Mouse (Mus musculus): ENCODE data around the gene Mepe. TPM values are rescaled to one million over a fixed set of nuclear protein-coding genes. Genes with fewer than 3 reads are reported as not detected.

Gene Mepe
- not detected for polyA plus RNA-seq (2017; shearing (Covaris generic))

DNA sequence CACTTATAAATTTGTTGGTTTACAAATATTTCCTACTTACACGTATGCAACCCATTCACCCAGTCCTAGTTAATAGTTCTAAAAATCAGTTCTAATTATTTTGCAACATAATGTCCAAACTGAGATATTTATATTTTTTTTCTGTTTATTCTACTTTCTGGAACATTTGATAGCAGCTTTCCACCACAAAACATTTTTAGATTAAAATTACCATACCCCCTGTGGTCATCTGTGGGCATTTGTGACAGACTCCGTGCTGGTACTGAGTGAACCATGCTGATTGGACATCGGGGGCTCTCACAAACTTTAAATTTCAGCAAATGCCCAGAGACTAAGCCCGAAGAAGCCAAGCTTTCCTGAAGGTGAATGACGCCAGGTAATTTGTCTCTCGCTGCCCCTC, at the start of gene Mepe:
Gene Mepe, plus strand, starts transcription at position 301 of the 400 bp plus-strand sequence.

DNA sequence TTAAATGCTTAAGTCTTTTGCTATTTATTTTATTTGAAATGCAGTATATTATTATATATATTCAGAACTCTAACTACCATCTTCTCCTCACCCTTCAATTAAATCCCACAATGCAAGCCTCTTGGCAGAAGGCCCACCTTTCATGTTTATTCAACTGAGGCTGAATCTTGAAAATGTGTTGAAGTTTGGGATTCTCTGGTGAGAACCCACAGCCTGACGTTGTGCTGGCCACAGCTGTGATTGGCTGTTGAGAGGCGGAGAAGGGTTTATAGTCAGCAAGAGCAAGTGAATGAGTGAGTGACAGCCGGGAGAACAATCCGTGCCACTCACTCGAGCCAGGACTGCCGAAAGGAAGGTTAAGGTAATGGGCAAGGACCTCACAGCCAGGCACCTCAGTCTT, 26.1 kb upstream of the Mepe start, which contains the start of gene Ibsp:
Gene Ibsp, plus strand, starts transcription at position 178 of the 400 bp plus-strand sequence.

Other genes with a start within 250 kb of the Mepe start
- gene Gm17660, start 247.7 kb upstream of the Mepe start, polyA plus RNA-seq (2017; shearing (Covaris generic)), result not detected
- gene Sparcl1, start 211.6 kb upstream of the Mepe start, polyA plus RNA-seq (2017; shearing (Covaris generic)), result not detected
- not detected for gene Dspp, start 154.6 kb upstream of the Mepe start, polyA plus RNA-seq (2017; shearing (Covaris generic))
- not detected for gene Dmp1, start 122.7 kb upstream of the Mepe start, polyA plus RNA-seq (2017; shearing (Covaris generic))
- not detected for gene Ibsp, start 26.2 kb upstream of the Mepe start, polyA plus RNA-seq (2017; shearing (Covaris generic))
- gene Spp1, start 109.8 kb downstream of the Mepe start, polyA plus RNA-seq (2017; shearing (Covaris generic)), result 5.4 TPM
- gene Pkd2, start 134.1 kb downstream of the Mepe start, polyA plus RNA-seq (2017; shearing (Covaris generic)), result not detected
- 1.9 TPM for gene BC005561, start 183.0 kb downstream of the Mepe start, polyA plus RNA-seq (2017; shearing (Covaris generic))

Data from CD4-positive, CD25-positive, alpha-beta regulatory T cell, adult 9 weeks (primary cell).